Mouse (Mus musculus): Measurements from ENCODE around the gene Gm5901.
A peak's percentile ranks its signal among the peaks of the same experiment; 100 is the strongest.

Gene Gm5901

GRCm38 (mm10) chr7:105404268-105404667, 29.4 kb downstream of the Gm5901 start, which contains the start of gene Cnga4:
TSS of gene Cnga4 (plus strand) at chr7:105404568.
- no peak for DNase-seq (ENCODE audit: low spot score in 2 of 2)

- DNase-seq (ENCODE audit: low spot score in 2 of 2): no peak
Observed at GRCm38 (mm10) chr7:105406322-105406721, 31.5 kb downstream of the Gm5901 start.

GRCm38 (mm10) chr7:105411874-105412632, 37.2 kb downstream of the Gm5901 start:
- peak; percentile 81 to 87 for DNase-seq (ENCODE audit: low spot score in 2 of 2)

GRCm38 (mm10) chr7:105414385-105414784, 39.5 kb downstream of the Gm5901 start:
- peak; percentile 45 to 51 for DNase-seq (ENCODE audit: low spot score in 2 of 2)

- no peak for DNase-seq (ENCODE audit: low spot score in 2 of 2)
Observed at GRCm38 (mm10) chr7:105416529-105416928, 41.7 kb downstream of the Gm5901 start.

GRCm38 (mm10) chr7:105418106-105418505, 43.3 kb downstream of the Gm5901 start:
- no peak for DNase-seq (ENCODE audit: low spot score in 2 of 2)

- DNase-seq (ENCODE audit: low spot score in 2 of 2): no peak
Observed at GRCm38 (mm10) chr7:105420903-105421302, 46.1 kb downstream of the Gm5901 start.

GRCm38 (mm10) chr7:105424368-105424767, 49.5 kb downstream of the Gm5901 start:
- no peak for DNase-seq (ENCODE audit: low spot score in 2 of 2)

GRCm38 (mm10) chr7:105425424-105426043, 50.7 kb downstream of the Gm5901 start, which contains the start of gene Cckbr:
TSS of gene Cckbr (plus strand) at chr7:105425731.
- DNase-seq (ENCODE audit: low spot score in 2 of 2): peak; percentile 46 to 56

- DNase-seq (ENCODE audit: low spot score in 2 of 2): no peak
Observed at GRCm38 (mm10) chr7:105426051-105426450, 51.2 kb downstream of the Gm5901 start.
